Mouse (Mus musculus) heart, adult 18-20 months (tissue): ENCODE measurements at regions not wholly inside any gene's neighbourhood (a gene's known extent, or its start where the extent isn't known, plus 50 kb on each side); places are given as distances from the start of the nearest gene placed in this dataset.

Experiments
- DNase-seq, 2 experiments: peaks; one replicate each; pipeline ENCODE4 v3.0.0; 2021 to 2022; ENCODE audit warnings: mixed read lengths in 1 of 2

DNA sequence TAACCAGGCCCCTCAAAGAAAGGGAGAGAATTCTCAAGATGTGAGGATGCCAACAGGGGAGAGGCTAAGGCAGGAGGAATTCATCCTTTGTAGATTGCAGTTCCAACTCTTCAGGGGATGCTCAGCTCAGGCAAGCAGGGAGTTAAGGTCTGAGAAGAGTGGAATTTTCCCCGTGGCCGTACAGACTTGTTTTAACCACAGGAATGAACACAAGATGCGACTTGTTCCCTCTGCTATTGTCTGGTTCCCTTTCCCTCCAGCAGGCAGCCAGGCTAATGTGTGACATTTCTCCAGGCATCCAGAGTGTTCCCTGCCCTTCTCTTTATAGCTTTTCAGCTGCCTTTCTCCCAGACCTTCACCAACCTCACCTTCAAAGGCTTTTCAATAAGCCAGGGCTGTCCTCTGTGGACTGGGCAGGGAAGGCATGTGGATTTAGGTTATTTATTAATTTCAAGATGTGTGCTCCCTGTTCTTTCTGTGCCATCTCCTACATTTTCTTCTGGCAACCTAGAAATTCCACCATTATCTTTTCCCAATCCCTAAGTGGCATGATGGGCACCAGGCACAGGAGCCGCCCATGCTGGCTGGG is 198.6 kb upstream of the Camk1g start:
- DNase-seq, result no peak

DNA sequence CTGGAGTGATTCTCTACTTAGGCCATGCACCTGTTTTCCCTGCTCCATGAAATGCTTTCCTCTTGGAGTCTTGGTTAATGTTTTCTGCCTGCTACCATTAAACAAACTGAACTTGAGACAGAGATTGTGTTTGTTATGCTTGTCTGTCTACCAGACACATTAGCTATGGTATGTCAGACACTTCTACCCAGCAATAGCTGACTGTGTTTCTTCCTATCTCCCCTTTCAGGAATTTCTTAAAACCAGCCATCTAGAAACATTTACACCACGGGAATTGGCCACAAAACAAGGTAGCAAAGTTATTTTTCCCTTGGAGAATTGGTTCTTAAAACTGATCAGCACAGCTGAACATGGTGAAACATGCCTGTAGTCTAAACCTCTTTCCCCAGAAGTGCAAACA is 197.1 kb upstream of the Camk1g start:
- no peak for DNase-seq

DNA sequence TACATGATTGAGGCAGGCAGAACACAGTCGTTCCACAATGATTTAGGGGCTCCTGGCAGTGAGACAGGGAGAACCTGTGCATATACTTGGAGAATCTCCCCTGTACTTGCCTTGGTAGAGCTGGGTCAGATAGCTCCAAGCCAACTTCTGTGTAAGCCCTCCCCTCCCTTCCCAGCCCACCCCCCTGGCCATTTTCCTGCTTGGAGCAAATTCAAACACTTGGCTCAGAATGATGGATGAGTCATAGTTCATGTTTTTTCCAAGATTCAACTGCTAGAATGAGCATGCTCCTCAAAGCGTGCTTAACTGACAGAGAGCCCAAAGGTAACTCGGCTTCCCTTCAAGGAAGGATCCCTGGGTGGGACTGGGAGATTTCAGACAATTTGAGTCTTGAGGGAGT is 194.1 kb upstream of the Camk1g start:
- no peak for DNase-seq

DNA sequence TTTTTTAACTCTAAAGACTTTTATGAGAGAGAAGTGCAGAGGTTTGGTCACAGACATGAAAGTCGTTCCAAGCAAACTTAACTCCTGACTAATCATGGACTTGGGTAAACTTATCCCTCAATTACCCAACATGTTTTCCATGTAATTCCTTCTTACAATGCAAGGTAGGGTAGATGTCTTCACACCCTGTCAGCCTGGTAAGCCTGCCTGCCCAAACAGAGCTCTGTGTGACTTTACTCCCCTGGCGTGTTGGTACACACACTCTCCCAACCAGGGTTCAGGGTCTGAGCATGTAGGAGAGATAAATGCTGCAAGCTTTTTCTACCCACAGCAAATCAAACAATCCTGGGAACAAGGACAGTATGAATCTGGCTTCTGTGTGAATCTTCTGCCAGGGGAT is 192.1 kb upstream of the Camk1g start:
- no peak for DNase-seq

DNA sequence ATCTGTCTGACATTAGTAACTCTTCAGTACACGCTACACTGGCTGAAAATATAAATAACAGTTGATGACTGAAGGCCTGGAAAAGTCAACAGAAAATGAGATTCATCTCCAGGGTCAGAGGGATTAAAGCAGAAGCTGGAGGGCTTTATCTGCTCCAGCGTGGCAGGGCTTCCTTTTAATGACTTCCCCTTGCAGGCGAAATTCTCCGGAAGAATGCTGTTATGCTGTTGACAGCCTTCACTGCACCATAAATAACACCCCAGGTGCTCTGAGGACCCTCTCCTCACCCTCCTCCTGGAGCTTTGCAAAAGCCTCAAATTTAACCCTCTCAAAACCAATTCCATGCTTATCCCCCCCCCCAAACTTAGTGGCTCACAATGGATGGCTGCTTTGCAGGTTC is 188.0 kb upstream of the Camk1g start:
- no peak for DNase-seq

DNA sequence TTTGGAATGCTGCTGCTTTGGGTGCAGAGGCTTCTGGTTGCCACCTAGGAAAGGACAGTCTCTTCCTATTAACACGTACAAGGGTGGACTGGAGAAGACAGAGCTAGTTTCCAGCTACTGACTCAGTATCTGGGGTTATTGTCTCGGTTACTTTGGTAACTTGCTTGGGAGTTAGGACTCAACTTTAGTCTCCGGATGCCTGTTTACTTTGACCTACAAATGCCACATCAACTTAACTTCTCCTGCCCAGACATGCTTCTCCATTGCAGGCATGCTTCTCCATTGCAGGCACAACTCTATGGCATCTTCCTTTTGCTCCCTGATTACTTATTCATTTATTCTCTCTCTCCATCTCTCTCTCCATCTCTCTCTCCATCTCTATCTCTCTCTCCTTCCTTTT is 184.6 kb upstream of the Camk1g start:
- no peak for DNase-seq

DNA sequence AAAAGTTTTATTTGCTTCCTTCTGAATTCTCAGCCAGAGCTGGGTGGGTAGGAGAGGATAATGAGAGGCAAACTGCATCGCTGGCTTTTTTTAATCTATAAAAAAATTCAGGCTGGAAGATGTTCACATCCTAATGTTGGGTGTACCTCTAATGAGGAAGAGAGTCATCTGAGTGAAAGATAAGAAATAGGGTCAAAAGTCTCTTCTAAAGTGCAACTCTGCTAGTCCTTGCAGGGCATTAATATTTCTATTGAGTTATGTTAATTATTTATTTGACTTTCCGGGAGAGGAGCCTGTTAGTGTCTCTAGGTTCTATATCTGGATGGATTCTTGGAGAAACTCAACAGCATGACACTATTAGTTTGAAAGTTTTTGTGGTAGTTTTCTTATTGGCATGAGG is 182.2 kb upstream of the Camk1g start:
- no peak for DNase-seq

DNA sequence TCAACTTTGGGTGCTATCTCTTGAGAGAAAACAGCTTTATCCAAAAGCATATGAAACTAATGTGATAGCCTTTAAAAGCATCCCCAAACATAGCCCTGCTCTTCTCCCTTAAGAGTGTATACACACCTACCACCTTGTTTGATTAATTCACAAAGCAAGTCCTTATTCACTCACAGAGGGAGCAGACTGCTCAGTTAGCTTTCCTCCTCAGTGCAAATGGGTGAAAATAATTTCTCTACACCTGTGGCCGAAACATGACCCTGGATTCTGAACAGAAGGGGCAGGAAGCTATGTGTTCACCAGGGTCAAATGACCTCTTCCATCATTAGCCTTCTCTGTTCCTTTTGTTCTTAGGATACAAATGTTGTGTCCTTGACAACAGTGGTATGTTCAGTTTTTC is 181.2 kb upstream of the Camk1g start:
- DNase-seq, result no peak

DNA sequence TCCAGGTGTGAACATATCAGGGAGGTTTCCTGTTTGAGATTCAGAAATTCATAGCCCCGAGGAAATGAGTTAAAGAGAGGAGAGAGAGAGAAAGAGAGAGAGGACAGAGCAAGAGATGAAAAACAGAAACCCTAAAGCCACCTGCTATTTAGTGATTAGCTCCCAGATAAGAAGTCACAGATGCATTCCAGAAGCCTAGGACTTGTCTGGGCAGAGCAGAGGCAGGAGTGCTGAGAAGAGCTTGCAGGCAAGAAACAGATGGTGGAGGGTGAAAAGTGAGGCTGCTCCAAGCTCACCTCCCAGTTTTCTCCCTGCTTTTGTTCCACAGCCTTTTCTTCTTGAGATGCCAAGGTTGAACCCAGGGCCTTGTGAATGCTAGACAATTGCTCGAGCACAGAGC is 180.7 kb upstream of the Camk1g start:
- no peak for DNase-seq

DNA sequence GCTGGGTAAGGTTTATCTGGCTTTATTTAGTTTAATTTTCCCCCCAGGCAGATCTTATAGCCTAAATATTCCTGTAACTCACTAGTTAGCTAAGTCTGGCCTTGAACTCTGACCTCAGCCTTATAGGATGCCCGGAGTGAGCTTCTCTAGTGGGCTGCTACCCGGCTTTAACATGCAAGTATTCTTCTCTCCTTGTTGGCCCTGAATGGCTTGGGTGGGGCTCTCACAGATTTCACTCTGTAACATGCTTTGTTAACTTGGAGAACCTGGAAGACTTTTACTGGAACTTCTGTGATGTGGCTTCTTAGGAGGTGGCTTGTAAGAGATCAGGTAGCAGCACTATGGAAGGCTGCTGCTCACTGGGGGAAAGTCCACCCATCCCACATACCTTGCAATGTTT is 177.3 kb upstream of the Camk1g start:
- no peak for DNase-seq

DNA sequence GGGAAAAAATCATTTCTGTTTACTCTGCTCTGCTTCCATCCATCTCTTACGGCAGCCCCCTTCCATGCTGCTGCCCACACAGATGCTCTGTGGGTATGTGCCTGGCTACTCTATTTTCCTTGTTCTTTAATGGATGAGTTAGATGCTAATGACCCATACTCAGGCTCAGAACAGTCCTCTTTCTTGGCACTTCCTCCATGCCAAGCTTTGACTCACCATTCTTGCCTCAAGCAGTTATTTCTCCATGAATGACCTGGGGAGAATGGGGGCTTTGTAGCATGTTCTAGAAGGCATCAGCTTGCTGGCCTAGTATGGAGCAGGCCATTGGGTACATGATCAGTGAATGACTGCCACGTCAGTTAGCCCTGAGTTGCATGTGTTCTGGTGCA is 175.9 kb upstream of the Camk1g start:
- no peak for DNase-seq

DNA sequence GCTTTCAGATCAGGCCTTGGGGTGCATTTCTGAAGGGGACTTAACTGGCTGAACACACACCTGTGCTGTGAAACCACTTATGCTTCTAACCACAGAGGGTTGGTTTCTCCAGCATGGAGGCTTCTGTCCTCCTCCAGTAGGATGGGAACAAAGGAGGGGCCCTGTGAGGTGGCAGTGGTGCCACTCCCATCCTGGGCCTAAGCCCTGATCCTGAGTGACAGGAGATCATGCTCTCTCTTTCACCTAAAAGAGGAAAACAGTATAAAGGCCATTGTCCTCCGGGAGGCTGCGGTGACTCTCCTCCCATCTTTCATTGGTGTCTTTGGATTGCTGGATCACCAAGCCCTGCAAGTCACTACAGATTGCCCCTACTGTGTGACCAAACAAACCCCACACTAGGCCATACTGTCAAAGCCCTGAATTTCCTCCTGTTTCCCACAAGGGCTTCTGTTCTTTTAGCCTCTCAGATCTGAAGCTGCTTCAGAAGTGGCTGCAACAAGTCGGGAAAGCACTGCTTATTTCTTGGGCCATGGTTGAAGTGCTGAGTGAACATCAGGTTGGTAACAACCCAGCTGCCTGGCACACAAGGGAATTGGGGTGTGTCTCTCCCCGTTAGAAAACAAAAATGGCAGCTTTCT is 175.4 kb upstream of the Camk1g start:
- DNase-seq, result no peak

DNA sequence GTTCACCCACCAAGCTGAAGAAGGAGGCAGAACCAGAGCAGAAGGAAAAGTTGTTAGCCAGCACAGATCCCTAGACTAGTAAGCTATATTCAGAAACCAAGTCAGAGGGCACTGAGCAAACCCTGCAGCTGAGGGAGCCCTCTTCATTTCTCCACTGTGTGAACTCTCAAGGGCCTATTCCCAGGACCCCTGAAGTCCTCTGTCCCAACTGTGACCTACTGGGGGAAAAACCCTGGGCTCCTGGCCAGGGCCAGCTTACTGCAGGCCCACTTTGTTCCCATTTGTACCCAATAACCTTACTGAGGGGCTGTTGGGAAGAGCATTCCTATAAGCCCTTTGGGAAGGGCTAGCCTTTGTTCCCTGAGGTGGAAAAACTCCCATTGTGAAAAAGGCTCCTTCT is 174.7 kb upstream of the Camk1g start:
- DNase-seq, result no peak

DNA sequence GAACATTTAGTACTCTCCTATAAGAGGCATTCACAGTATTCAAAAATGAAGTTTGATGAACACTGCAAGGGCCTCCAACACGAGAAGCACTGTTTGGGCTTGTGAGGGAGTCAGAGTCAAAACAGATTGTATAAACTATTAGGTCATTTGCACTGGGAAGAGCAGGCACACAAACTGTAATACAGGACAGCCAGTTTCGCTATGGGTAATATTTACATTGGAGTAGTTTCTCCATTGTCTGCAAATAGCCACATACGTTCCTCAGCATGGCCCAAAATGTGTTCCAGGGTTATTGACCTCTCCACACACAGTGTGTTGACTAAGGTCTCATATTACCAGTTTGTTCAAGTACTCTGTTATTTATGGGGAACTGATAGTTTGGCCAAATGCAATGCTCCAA is 173.7 kb upstream of the Camk1g start:
- DNase-seq, result no peak

DNA sequence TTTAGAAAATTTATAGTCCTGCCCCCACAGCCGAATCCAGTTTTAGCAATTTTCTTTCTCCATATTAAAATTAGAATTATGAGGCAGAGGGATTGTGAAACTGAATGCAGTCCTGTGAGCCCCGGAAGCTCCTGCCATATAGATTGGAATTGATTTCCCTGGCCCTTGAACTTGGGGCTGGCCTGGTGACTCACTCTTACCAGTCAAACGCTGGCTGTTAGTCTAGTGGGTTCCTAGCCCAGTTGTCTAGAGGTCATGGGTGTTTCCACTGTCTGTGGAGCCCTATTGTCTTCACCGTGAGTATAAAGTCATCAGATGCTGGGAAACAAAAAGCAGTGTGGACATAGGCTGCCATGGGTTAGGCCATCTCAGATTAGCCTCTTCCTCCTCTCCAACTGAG is 173.2 kb upstream of the Camk1g start:
- DNase-seq, result no peak

DNA sequence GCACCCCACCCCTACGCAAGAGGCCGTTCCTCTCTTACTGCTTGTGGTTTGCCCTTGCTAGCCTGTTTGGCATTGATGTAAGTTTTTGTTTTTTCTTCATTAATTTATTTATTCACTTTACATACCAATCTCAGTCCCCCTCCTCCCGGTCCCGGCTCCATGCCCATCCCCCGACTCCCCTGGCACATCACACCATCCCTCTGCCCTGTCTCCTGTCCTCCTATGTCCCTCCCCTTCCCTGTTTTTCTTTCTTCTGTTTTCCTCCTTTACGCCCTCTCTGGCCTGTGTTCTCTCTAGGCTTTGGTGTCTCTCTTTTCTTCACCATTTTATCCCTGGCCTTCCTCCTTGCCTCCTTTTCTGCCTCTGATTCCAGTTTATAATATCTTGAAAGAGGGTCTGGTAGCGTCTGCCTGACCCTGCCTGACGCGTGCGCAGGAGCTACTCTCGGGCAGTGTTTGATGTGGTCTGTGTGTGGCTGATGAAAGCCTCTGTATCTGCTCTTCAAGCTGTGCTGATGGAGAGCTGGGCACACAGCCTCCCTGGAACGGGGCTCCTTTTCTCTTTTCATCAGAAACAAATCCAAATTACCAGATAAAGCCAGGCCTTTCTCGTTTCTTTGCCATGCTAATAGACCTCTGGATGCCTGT is 172.0 kb upstream of the Camk1g start:
- DNase-seq, result no peak

DNA sequence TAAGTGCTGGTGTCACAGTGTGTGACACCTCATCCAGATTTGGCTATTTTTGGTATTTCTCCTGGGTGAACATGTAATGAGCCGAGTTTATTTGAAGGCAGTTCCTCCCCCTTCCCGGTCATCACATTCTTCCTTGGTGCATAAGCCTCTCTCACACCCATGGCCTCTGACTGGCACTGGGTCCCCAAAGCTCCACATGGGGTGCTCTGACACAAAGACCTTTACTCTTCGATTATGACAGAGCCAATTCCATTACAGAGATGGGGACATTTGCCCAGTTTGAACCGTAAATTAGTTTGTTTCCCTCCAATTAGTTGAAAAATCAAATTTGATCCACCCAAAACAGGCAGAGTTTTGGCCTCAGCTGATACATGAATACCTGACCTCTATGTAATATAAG is 171.2 kb upstream of the Camk1g start:
- DNase-seq, result no peak

DNA sequence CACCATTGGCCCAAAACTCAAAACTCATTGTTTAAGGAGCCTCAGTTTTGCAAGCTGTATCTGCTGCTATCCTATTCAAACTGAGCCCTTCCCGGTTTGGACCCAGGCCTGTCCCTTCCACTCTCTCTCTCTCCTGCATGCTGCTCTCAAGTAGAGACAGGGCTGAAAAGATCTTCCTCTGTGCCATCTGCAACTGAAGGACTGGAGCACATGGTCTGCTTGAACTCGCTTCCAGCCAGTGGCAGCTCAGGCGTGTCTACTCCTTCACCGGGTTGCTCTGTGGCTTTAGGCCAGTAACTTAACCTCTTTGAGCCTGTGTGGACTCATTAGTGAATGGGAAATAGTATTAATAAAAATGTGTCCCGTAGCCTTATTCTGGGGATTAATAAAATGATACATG is 170.4 kb upstream of the Camk1g start:
- DNase-seq, result no peak

DNA sequence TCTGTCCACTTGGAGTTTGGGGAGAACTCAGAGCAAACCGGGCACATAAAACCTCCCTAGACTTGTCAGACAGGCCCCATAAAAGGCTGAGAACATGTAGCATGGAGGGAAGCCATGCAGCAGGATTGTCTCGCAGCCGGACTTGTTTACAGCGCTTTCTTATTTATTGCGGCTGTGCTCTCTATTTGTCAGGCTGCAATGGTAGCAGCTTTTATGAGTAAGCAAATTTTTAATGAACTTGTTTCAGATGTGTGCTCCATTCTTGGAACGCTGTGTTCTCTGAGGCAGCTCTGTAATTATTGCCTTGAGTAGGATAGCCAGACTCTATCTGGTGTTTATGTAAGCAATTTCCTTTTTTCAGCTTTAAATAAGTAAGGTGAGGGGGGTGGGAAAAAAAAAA is 169.2 kb upstream of the Camk1g start:
- no peak for DNase-seq

DNA sequence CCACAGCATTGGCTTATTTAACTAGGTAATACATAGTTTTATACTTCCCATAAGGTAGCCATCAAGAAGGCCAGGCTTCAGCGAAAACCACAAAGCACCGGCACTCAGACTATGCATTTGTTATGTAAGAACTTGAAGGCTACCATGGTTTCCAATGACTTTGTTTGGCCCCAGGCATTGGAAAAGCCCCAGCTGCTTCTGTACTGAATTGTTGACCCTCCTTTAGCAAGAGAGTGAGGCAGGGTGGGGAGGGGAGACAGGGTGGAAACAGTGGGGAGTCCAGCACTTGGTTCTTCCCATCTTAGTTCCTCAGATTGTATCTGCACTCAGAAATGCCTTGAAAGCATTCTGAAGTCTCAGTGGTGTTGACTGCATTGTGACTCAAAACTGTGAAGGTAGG is 168.3 kb upstream of the Camk1g start:
- no peak for DNase-seq

DNA sequence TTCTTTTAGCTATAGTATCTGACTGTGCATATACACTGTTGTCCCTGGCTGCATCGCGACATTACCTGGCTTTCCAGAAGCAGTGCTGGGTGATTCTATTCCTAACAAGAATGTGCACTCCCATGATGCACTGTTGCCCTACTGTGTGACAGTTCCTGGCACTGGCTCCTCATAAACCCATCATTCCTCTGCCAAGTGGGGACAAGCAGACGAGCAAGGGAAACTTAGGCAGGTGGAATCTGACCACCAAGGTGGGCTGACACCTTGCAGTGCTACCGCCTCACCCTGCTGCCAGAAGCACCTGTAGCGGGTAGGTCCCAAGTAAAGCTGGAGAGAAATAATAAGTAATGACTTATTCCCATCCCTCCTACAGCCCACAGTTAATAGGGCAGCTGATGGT is 167.5 kb upstream of the Camk1g start:
- no peak for DNase-seq

DNA sequence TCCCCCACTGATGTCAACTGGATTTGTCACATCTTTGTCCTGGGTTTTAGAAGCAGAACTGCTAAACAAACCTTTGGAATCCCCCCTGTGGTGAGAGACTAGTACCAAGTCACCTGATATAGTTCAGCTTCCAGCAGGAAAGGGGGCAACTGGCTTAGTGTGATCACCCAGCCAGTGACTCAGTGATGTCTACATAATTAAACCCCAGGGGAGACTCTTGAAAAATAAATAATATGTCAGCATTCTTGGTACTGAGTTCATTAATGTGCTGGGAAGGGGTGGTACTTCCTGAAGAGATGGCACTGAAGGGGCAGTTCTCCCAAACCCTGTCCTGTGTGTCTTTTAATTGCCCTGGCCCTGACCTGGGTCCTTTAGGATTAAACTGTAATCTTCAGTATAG is 166.5 kb upstream of the Camk1g start:
- DNase-seq, result no peak

DNA sequence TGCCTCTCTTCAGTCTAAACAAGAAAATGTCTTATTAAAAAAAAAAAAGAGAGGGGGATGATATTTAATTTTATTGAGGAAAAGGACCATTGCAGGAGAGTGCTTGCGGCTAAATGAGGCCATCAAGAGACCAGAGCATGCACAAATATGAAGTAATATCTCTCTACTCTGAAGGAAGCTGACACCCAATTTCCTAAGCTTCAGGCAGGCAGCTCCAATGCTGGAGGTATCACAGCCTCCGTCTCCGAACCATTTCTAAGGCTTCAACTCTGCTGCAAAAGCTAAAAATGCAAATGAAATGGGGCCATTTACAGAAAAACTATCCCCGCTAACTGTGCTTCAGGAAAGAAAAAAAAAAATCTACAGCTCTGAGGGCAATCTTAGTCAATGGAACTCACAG is 164.4 kb upstream of the Camk1g start:
- DNase-seq, result no peak

DNA sequence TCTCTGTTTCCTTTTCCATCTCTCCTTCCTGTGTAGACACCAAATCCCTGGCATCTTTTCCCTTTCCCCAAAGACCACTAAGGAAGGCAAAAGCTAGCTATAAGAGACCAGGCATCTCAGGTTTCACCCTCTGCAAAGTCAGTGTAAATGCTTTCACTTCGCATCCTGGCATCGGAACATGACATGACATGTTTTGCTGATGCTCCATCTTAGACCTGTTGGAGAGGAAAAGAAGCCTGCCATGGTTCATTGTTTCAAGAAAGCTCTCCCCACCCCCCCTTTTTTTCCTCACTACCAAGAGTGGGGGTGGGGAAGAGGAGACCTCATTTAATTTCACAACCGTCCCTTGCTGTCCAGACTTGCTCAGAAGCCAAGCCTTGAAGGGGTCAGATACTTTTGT is 156.4 kb upstream of the Camk1g start:
- no peak for DNase-seq
